11 mouse cellular contexts compared by ENCODE assay signal in the genomic region with DNA sequence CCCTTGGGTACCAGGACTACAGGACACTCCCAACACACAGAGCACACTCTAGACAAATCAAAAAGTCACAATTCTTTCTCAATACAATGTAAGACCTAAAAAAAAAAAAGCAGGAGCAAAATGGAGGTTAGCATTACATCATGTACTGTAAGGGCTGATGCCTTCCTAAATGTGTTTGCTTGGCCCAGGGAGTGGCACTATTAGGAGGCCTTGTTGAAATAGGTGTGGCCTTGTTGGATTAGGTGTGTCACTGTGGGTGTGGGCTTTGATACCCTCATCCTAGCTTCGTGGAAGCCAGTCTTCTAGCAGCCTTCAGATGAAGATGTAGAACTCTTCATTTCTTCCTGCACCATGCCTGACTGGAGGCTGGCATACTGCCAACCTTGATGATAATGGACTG.
"Had no signal": no experiment of that assay in that cellular context is flagged by ENCODE, and none has a peak within 500 bp of the region (broad histone marks: within the 10 kb centered on the region; RNA-seq: fewer than 3 reads in every experiment).

No protein-coding gene starts in this region.

- H3K4me2 ChIP-seq: midbrain, embryonic 11.5 days had no signal

- H3K27ac ChIP-seq: left cerebral cortex, adult 2 months; liver, embryonic 14.5 days had no signal

- H3K4me3 ChIP-seq: left cerebral cortex, adult 2 months had no signal

- H3K9ac ChIP-seq: liver, embryonic 14.5 days had no signal

- DNase-seq: kidney, adult 18-20 months; layer of hippocampus, postnatal 36 days; lung, adult 2 months; lung, postnatal 4 days; thymus, adult 2 months; thymus, postnatal 14 days; thymus, postnatal 4 days had no signal

- ATAC-seq: intestine, embryonic 16.5 days had no signal
